Mouse (Mus musculus) forebrain, embryonic 13.5 days (tissue): ENCODE measurements around the gene Olfr1098. TPM values are rescaled to one million over a fixed set of nuclear protein-coding genes. Genes with fewer than 3 reads are reported as not detected.

Experiments
- ATAC-seq: fragments of 200-750 bp; cut with Nextera tagmentation; 2 replicates; pipeline ENCODE4 v1.8.0; 2017
- H3K27ac ChIP-seq: fragments of 300-500 bp; sonication (generic); 2 replicates; pipeline ENCODE4 v1.5.1; 2015; ENCODE audit warnings: inconsistent platforms, mild to moderate bottlenecking, moderate library complexity
- H3K27me3 ChIP-seq: fragments of 300-500 bp; sonication (generic); 2 replicates; pipeline ENCODE4 v1.6.1; 2015; ENCODE audit warnings: mild to moderate bottlenecking, inconsistent platforms
- H3K36me3 ChIP-seq: fragments of 300-500 bp; sonication (generic); 2 replicates; pipeline ENCODE4 v1.6.1; 2015; ENCODE audit warnings: mild to moderate bottlenecking, inconsistent platforms; ENCODE audit not compliant: poor library complexity, severe bottlenecking
- H3K4me1 ChIP-seq: fragments of 300-500 bp; sonication (generic); 2 replicates; pipeline ENCODE4 v1.6.1; 2015; ENCODE audit warnings: inconsistent platforms
- H3K4me2 ChIP-seq: fragments of 300-500 bp; sonication (generic); 2 replicates; pipeline ENCODE4 v1.6.1; 2015; ENCODE audit warnings: inconsistent platforms, mild to moderate bottlenecking, moderate library complexity
- H3K4me3 ChIP-seq: fragments of 300-500 bp; sonication (generic); 2 replicates; pipeline ENCODE4 v1.5.1; 2015; ENCODE audit warnings: mild to moderate bottlenecking, inconsistent platforms
- H3K9ac ChIP-seq: fragments of 300-500 bp; sonication (generic); 2 replicates; pipeline ENCODE4 v1.6.1; 2015; ENCODE audit warnings: mild to moderate bottlenecking, inconsistent platforms
- H3K9me3 ChIP-seq: fragments of 300-500 bp; sonication (generic); replicated peaks from 2 replicates; pipeline ENCODE4 v1.6.1; 2016; ENCODE audit warnings: inconsistent platforms
- WGBS: fragments of 180-500 bp; shearing (Covaris S2); methylation state at CpG from one replicate; pipeline ENCODE4 v1.1.7; 2015; 5-methylcytosine and 5-hydroxymethylcytosine counted together
- polyA plus RNA-seq: library from polyadenylated mRNA; unstranded; fragments of >200 nt; fragmentation: Nextera tagmentation; extraction: Ambion mirVana; gene quantifications from 2 replicates; pipeline ENCODE4 v1.2.1, GENCODE M21; 2015

The Olfr1098 gene
- not detected in 2 replicates for polyA plus RNA-seq

- ATAC-seq, result no peak
- WGBS, result 96% methylated on average over 1 of the region's 1 CpGs
- no peaks in the 10 kb centered on the region for H3K27me3 ChIP-seq
- no peak within 1 kb of the TSS for H3K4me2 ChIP-seq
- no peak within 1 kb of the TSS for H3K4me3 ChIP-seq
- no peak within 1 kb of the TSS for H3K27ac ChIP-seq
- H3K4me1 ChIP-seq, result no peaks in the 10 kb centered on the region
- no peaks in the 10 kb centered on the region for H3K9me3 ChIP-seq
- H3K36me3 ChIP-seq, result no peaks in the 10 kb centered on the region
- H3K9ac ChIP-seq, result no peak within 1 kb of the TSS
These were observed at the start of gene Olfr1098 for GRCm38 (mm10) chr2:86924445-86924844. TSS of gene Olfr1098 (minus strand) at chr2:86924545.

GRCm38 (mm10) chr2:86960593-86960992 lies 36.2 kb upstream of the Olfr1098 start, which contains the start of gene Olfr1099:
TSS of gene Olfr1099 (minus strand) at chr2:86960693.
- no peaks in the 10 kb centered on the region for H3K4me1 ChIP-seq
- H3K27ac ChIP-seq, result no peak within 1 kb of the TSS
- H3K4me3 ChIP-seq, result no peak within 1 kb of the TSS
- no peaks in the 10 kb centered on the region for H3K9me3 ChIP-seq
- H3K36me3 ChIP-seq, result no peaks in the 10 kb centered on the region
- H3K4me2 ChIP-seq, result no peak within 1 kb of the TSS
- H3K9ac ChIP-seq, result no peak within 1 kb of the TSS
- no peaks in the 10 kb centered on the region for H3K27me3 ChIP-seq
- ATAC-seq, result no peak
- WGBS, result 92% methylated on average over 1 of the region's 1 CpGs

DNA sequence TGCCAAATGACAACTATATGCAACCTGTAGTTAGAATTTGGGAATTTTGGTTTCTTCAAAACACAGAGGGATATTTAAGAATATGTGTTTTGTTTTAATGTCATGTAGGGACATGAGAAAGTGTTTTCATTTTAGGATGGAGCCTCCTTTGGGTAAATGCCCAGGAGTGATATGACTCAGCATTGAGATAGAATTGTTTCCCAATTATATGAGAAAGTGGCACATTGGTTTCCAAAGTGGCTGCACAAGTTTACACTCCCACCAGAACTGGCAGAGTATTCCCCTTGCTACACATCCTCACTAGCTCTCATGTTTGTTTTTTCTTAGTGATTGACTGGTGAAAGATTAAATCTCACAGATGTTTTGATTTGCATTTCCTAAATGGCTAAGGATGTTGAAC lies 2.2 kb upstream of the Olfr1098 start:
- Histone ChIP-seq H3K27ac (no peak overlapping the region), H3K4me2 (no peak overlapping the region)

GRCm38 (mm10) chr2:86905647-86906046 lies 18.7 kb downstream of the Olfr1098 start:
- no peak overlapping the region for H3K9ac ChIP-seq
- no peak overlapping the region for H3K4me3 ChIP-seq
- H3K4me2 ChIP-seq, result no peak overlapping the region
- no peaks in the 10 kb centered on the region for H3K4me1 ChIP-seq
- WGBS, result 89% methylated on average over 2 of the region's 2 CpGs
- H3K27me3 ChIP-seq, result no peaks in the 10 kb centered on the region
- ATAC-seq, result no peak
- no peak overlapping the region for H3K27ac ChIP-seq
- no peaks in the 10 kb centered on the region for H3K36me3 ChIP-seq
- H3K9me3 ChIP-seq, result no peaks in the 10 kb centered on the region

More for the DNA sequence above, 2.2 kb upstream of the Olfr1098 start:
- H3K27me3 ChIP-seq, result no peaks in the 10 kb centered on the region
- no peak overlapping the region for H3K4me3 ChIP-seq
- ATAC-seq, result no peak
- H3K36me3 ChIP-seq, result no peaks in the 10 kb centered on the region
- H3K4me1 ChIP-seq, result no peaks in the 10 kb centered on the region
- H3K9ac ChIP-seq, result no peak overlapping the region
- no peaks in the 10 kb centered on the region for H3K9me3 ChIP-seq

DNA sequence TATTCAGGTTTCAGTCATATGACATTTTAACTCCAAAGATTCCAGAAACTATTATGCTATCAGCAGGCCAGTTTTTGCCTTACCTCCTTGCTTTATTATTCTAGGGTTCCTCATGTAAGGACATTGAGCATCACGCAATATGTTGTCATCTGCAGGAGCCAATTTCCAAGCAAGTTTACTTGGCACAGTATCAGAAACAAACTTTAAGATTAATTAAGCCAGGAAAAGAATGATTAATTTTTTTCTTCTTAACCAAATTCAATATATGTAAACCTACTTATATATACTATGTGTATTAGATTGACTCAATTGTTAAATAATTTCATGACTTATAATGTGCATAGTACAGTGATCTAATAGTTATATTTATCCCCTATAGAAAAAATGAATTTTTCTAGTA lies 32.2 kb downstream of the Olfr1098 start, which contains the start of gene Olfr1097:
TSS of gene Olfr1097 (minus strand) at position 101 of the 400 bp plus-strand sequence.
- Histone ChIP-seq H3K27me3 (no peaks in the 10 kb centered on the region), H3K4me3 (no peak within 1 kb of the TSS), H3K9me3 (no peaks in the 10 kb centered on the region), H3K27ac (no peak within 1 kb of the TSS), H3K9ac (no peak within 1 kb of the TSS), H3K4me1 (no peaks in the 10 kb centered on the region), H3K4me2 (no peak within 1 kb of the TSS), H3K36me3 (no peaks in the 10 kb centered on the region)
- 93% methylated on average over 1 of the region's 1 CpGs for WGBS
- ATAC-seq, result no peak

- 78% methylated on average over 1 of the region's 1 CpGs for WGBS
- no peak for ATAC-seq
These were observed 49.6 kb downstream of the Olfr1098 start, which contains the start of gene Gm13723 for GRCm38 (mm10) chr2:86874702-86875101. TSS of gene Gm13723 (minus strand) at chr2:86874802.

More at GRCm38 (mm10) chr2:86874702-86875101, 49.6 kb downstream of the Olfr1098 start, which contains the start of gene Gm13723:
- Histone ChIP-seq H3K4me1 (no peaks in the 10 kb centered on the region), H3K4me3 (no peak within 1 kb of the TSS), H3K4me2 (no peak within 1 kb of the TSS), H3K36me3 (no peaks in the 10 kb centered on the region), H3K27me3 (no peaks in the 10 kb centered on the region), H3K27ac (no peak within 1 kb of the TSS), H3K9ac (no peak within 1 kb of the TSS), H3K9me3 (no peaks in the 10 kb centered on the region)

Other genes with a start within 250 kb of the Olfr1098 start
- gene Olfr1086, start 244.5 kb downstream of the Olfr1098 start, polyA plus RNA-seq, result not detected in 2 replicates
- gene Olfr1087, start 226.2 kb downstream of the Olfr1098 start, polyA plus RNA-seq, result not detected in 2 replicates
- not detected in 2 replicates for gene Olfr1089, start 190.8 kb downstream of the Olfr1098 start, polyA plus RNA-seq
- not detected in 2 replicates for gene Olfr1090, start 165.6 kb downstream of the Olfr1098 start, polyA plus RNA-seq
- gene Olfr1093, start 142.1 kb downstream of the Olfr1098 start, polyA plus RNA-seq, result not detected in 2 replicates
- gene Olfr141, start 114.5 kb downstream of the Olfr1098 start, polyA plus RNA-seq, result not detected in 2 replicates
- not detected in 2 replicates for gene Olfr1094, start 99.9 kb downstream of the Olfr1098 start, polyA plus RNA-seq
- gene Olfr1095, start 72.8 kb downstream of the Olfr1098 start, polyA plus RNA-seq, result not detected in 2 replicates
- not detected in 2 replicates for gene Gm13723, start 49.7 kb downstream of the Olfr1098 start, polyA plus RNA-seq
- not detected in 2 replicates for gene Olfr1097, start 32.3 kb downstream of the Olfr1098 start, polyA plus RNA-seq
- gene Olfr1099, start 36.1 kb upstream of the Olfr1098 start, polyA plus RNA-seq, result not detected in 2 replicates
- not detected in 2 replicates for gene Olfr1100, start 55.4 kb upstream of the Olfr1098 start, polyA plus RNA-seq
- not detected in 2 replicates for gene Olfr1101, start 66.7 kb upstream of the Olfr1098 start, polyA plus RNA-seq
- gene Olfr1102, start 73.9 kb upstream of the Olfr1098 start, polyA plus RNA-seq, result not detected in 2 replicates
- gene Olfr1104, start 102.5 kb upstream of the Olfr1098 start, polyA plus RNA-seq, result not detected in 2 replicates
- gene Olfr1105, start 112.0 kb upstream of the Olfr1098 start, polyA plus RNA-seq, result not detected in 2 replicates
- not detected in 2 replicates for gene Olfr1106, start 127.7 kb upstream of the Olfr1098 start, polyA plus RNA-seq
- gene Olfr1107, start 151.3 kb upstream of the Olfr1098 start, polyA plus RNA-seq, result not detected in 2 replicates
- gene Olfr1109, start 171.5 kb upstream of the Olfr1098 start, polyA plus RNA-seq, result not detected in 2 replicates
- gene Olfr259, start 190.0 kb upstream of the Olfr1098 start, polyA plus RNA-seq, result not detected in 2 replicates
- gene Olfr1110, start 215.8 kb upstream of the Olfr1098 start, polyA plus RNA-seq, result not detected in 2 replicates
- not detected in 2 replicates for gene Olfr1111, start 228.1 kb upstream of the Olfr1098 start, polyA plus RNA-seq